ENCODE assay signal across 13 mouse cellular contexts in genomic region chr2:102064826-102065441, GRCm38 (mm10).
"Had no signal": no experiment of that assay in that cellular context is flagged by ENCODE, and none has a peak within 500 bp of the region (broad histone marks: within the 10 kb centered on the region; RNA-seq: fewer than 3 reads in every experiment).

No protein-coding gene starts in this region.

- H3K27me3 ChIP-seq: limb, embryonic 13.5 days; midbrain, embryonic 15.5 days; neural tube, embryonic 13.5 days had no signal

- H3K4me2 ChIP-seq: limb, embryonic 13.5 days; midbrain, embryonic 15.5 days; neural tube, embryonic 13.5 days had no signal

- H3K27ac ChIP-seq: limb, embryonic 13.5 days; liver, embryonic 14.5 days; midbrain, embryonic 10.5 days; midbrain, embryonic 15.5 days; neural tube, embryonic 13.5 days had no signal

- H3K9me3 ChIP-seq: limb, embryonic 13.5 days; midbrain, embryonic 10.5 days; midbrain, embryonic 15.5 days; neural tube, embryonic 13.5 days had no signal

- H3K9ac ChIP-seq: limb, embryonic 13.5 days; liver, embryonic 14.5 days; midbrain, embryonic 15.5 days; neural tube, embryonic 13.5 days had no signal

- H3K4me1 ChIP-seq: limb, embryonic 13.5 days; midbrain, embryonic 10.5 days; midbrain, embryonic 15.5 days; neural tube, embryonic 13.5 days had no signal

- ATAC-seq: midbrain, embryonic 15.5 days had no signal

- H3K4me3 ChIP-seq: limb, embryonic 13.5 days; midbrain, embryonic 10.5 days; midbrain, embryonic 15.5 days; neural tube, embryonic 13.5 days had no signal

- H3K36me3 ChIP-seq: midbrain, embryonic 15.5 days had no signal

- DNase-seq: kidney, postnatal 10 days; left cerebral cortex, postnatal 4 days; lung, adult 18-20 months; retina, postnatal 1 day; right cerebral cortex, postnatal 4 days; spleen, adult 18-20 months; thymus, adult 18-20 months; thymus, postnatal 14 days had no signal
